7 mouse cellular contexts compared by ENCODE assay signal in the genomic region with DNA sequence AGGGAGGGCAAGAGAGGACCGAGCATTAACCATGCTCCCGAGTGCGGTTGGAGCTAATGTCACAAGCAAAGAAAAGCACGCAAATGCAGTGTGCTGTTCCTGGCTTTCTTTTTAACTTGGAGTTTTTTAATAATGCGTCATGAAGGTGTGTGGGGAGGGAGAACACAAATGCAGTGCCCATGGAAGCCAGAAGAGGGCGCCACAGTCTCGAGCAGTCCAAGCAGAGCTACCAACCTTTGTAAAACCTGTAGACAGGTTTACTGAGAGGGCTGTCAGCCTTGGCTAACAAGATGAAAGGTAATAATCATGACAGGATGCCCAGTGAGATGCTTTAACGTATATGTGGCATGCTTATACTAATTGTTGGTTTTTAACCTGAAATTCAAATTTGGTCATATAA. TPM values are rescaled to one million over a fixed set of nuclear protein-coding genes. Genes with fewer than 3 reads are reported as not detected.
DNase-seq lines count a peak whose midpoint lies in the region; ATAC-seq lines count a peak whose summit lies in the region.

No protein-coding gene starts in this region.

- H3K4me1 ChIP-seq in intestine, embryonic 15.5 days (replicated peaks): peaks cover 12% of the 10 kb centered on the region
- peaks cover 74% of the 10 kb centered on the region for H3K4me1 ChIP-seq in limb, embryonic 10.5 days
- peaks cover 40% of the 10 kb centered on the region for H3K4me1 ChIP-seq in midbrain, embryonic 14.5 days (ENCODE audit: control insufficient read depth, insufficient read depth, low read length)

- 0 out of 2 replicates have a peak overlapping the region, but pooled peaks have one; percentile 17 for H3K4me2 ChIP-seq in intestine, embryonic 15.5 days (replicated peaks)
- peak overlapping the region; percentile 41 for H3K4me2 ChIP-seq in midbrain, embryonic 14.5 days (ENCODE audit: low read length)

- peak; percentile 11; the same call in 1 of the 2 replicates for ATAC-seq in intestine, embryonic 15.5 days
- ATAC-seq in midbrain, embryonic 14.5 days (ENCODE audit: low FRiP score, low TSS enrichment): no peak; the same call in 1 of the 2 replicates

- no peaks in the 10 kb centered on the region for H3K9me3 ChIP-seq in intestine, embryonic 15.5 days
- no peaks in the 10 kb centered on the region for H3K9me3 ChIP-seq in limb, embryonic 10.5 days (replicated peaks)
- H3K9me3 ChIP-seq in midbrain, embryonic 14.5 days (ENCODE audit: control insufficient read depth, low read length): no peaks in the 10 kb centered on the region

- H3K9ac ChIP-seq in intestine, embryonic 15.5 days: no peak overlapping the region
- 0 out of 2 replicates have a peak overlapping the region, but pooled peaks have one; percentile 17 for H3K9ac ChIP-seq in midbrain, embryonic 14.5 days (replicated peaks; ENCODE audit: low read length)

- no peak overlapping the region for H3K27ac ChIP-seq in intestine, embryonic 15.5 days
- H3K27ac ChIP-seq in limb, embryonic 10.5 days: peak overlapping the region; percentile 61; the same call in 1 of the 2 replicates
- no peak overlapping the region; the same call in 1 of the 2 replicates for H3K27ac ChIP-seq in midbrain, embryonic 14.5 days (replicated peaks; ENCODE audit: low read depth, low read length)

- no peaks in the 10 kb centered on the region for H3K36me3 ChIP-seq in intestine, embryonic 15.5 days
- no peaks in the 10 kb centered on the region for H3K36me3 ChIP-seq in limb, embryonic 10.5 days
- no peaks in the 10 kb centered on the region for H3K36me3 ChIP-seq in midbrain, embryonic 14.5 days (ENCODE audit: control insufficient read depth, insufficient read depth, low read length)

- 11% methylated on average over 8 of the region's 8 CpGs for WGBS in intestine, embryonic 15.5 days
- 6% methylated on average over 8 of the region's 8 CpGs for WGBS in limb, embryonic 10.5 days
- WGBS in midbrain, embryonic 14.5 days: 7% methylated on average over 8 of the region's 8 CpGs

- no peaks in the 10 kb centered on the region for H3K27me3 ChIP-seq in intestine, embryonic 15.5 days (replicated peaks)
- H3K27me3 ChIP-seq in limb, embryonic 10.5 days (ENCODE audit: low read depth, poor library complexity, severe bottlenecking): no peaks in the 10 kb centered on the region
- H3K27me3 ChIP-seq in midbrain, embryonic 14.5 days (ENCODE audit: control insufficient read depth, insufficient read depth, low read length): no peaks in the 10 kb centered on the region

- peak; percentile 39 for DNase-seq in WW6 (ENCODE audit: low read depth, low spot score)
- DNase-seq in cerebellum, adult 18-20 months: peak; percentile 81 to 84
- peak; percentile 85 for DNase-seq in forelimb bud, embryonic 11.5 days (ENCODE audit: low read depth, low spot score)
- peak; percentile 87 for DNase-seq in limb, embryonic 10.5 days (ENCODE audit: low spot score)
- peak; percentile 87 for DNase-seq in midbrain, embryonic 14.5 days
- peak; percentile 39 to 68 for DNase-seq in spleen, postnatal 14 days (ENCODE audit: low spot score in 2 of 2)

- H3K4me3 ChIP-seq in intestine, embryonic 15.5 days (replicated peaks): no peak overlapping the region
- peak overlapping the region; percentile 42 for H3K4me3 ChIP-seq in limb, embryonic 10.5 days
- H3K4me3 ChIP-seq in midbrain, embryonic 14.5 days (replicated peaks; ENCODE audit: low read depth, low read length): 0 out of 2 replicates have a peak overlapping the region, but pooled peaks have one; percentile 1

RNA-seq across cellular contexts. Expression of a gene that starts 6.6 kb away (rescaled TPM):
- 0.24 TPM in 1 of 2 replicates, not detected in the other for polyA plus RNA-seq in intestine, embryonic 15.5 days (2015; fragmentation: Nextera tagmentation; extraction: Ambion mirVana)
- 0.26 and 0.51 TPM in 2 replicates for polyA plus RNA-seq in limb, embryonic 10.5 days (2016; fragmentation: Nextera tagmentation; extraction: Ambion mirVana)
- polyA plus RNA-seq in midbrain, embryonic 14.5 days (2014; fragmentation: Nextera tagmentation; extraction: Ambion mirVana): 0.35 and 0.50 TPM in 2 replicates

RNA-seq across cellular contexts. Expression of a gene that starts 36.4 kb away (rescaled TPM):
- 11.5 and 14.7 TPM in 2 replicates for polyA plus RNA-seq in intestine, embryonic 15.5 days (2015; fragmentation: Nextera tagmentation; extraction: Ambion mirVana)
- polyA plus RNA-seq in limb, embryonic 10.5 days (2016; fragmentation: Nextera tagmentation; extraction: Ambion mirVana): 25.8 and 26.1 TPM in 2 replicates
- polyA plus RNA-seq in midbrain, embryonic 14.5 days (2014; fragmentation: Nextera tagmentation; extraction: Ambion mirVana): 9.4 and 11.7 TPM in 2 replicates

RNA-seq across cellular contexts. Expression of a gene that starts 36.5 kb away (rescaled TPM):
- 6.7 and 8.2 TPM in 2 replicates for polyA plus RNA-seq in intestine, embryonic 15.5 days (2015; fragmentation: Nextera tagmentation; extraction: Ambion mirVana)
- 8.3 and 8.5 TPM in 2 replicates for polyA plus RNA-seq in limb, embryonic 10.5 days (2016; fragmentation: Nextera tagmentation; extraction: Ambion mirVana)
- polyA plus RNA-seq in midbrain, embryonic 14.5 days (2014; fragmentation: Nextera tagmentation; extraction: Ambion mirVana): 33.9 and 36.1 TPM in 2 replicates
